Mouse (Mus musculus) olfactory bulb, adult 2 months (tissue): ENCODE data around the gene Tmem150a.

Experiments
- CTCF ChIP-seq: fragments of 200-500 bp; IDR thresholded peaks from 2 replicates; pipeline ENCODE4 v1.5.1; 2012; ENCODE audit warnings: low read depth, mild to moderate bottlenecking, low read length, moderate library complexity; ENCODE audit not compliant: insufficient read depth
- POLR2A ChIP-seq: fragments of 200-500 bp; IDR thresholded peaks from 2 replicates; pipeline ENCODE4 v1.6.1; 2012; ENCODE audit warnings: mild to moderate bottlenecking, low read depth, low read length, moderate library complexity; ENCODE audit not compliant: insufficient read depth

DNA sequence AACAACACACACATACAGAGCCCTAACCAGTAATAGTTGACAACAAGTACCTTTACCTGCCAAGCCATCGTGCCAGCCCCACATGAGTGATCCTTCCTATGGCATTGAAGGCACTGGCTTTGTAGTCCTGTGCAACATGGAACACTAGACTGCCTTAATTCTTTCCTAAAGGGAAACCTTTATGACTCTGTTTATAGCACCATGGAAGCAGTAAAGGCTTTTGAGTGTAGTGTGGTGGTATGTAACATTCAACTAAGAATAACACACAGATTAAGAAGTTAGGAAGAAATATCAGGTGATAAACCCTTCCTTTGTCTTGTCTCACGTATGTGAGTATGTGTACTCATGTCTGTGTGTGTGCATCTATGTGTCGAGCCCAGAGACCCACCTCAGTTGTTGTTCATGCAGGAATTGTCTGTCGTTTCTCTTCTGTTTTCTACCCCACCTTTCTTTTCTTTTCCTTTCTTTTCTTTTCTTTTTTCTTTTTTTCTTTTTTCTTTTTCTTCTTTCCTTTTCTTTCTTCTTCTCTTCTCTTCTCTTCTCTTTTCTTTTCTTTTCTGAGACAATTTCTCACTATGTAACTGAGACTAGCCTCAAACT lies 11.7 kb downstream of the Tmem150a start, which contains the start of gene Rnf181:
- no peak for TF ChIP-seq CTCF
- TF ChIP-seq POLR2A: no peak
